Mouse (Mus musculus) urinary bladder, adult 2 months (tissue): ENCODE measurements at regions not wholly inside any gene's neighbourhood (a gene's known extent, or its start where the extent isn't known, plus 50 kb on each side); places are given as distances from the start of the nearest gene placed in this dataset.
"Not testable (repeated sequence)": the region's sequence is repeated elsewhere in the genome, so short reads cannot be mapped to it uniquely, and the experiment has no call there.

Source experiments
- DNase-seq: peaks from one replicate; pipeline ENCODE4 v3.0.0; 2022; ENCODE audit warnings: low spot score

DNA sequence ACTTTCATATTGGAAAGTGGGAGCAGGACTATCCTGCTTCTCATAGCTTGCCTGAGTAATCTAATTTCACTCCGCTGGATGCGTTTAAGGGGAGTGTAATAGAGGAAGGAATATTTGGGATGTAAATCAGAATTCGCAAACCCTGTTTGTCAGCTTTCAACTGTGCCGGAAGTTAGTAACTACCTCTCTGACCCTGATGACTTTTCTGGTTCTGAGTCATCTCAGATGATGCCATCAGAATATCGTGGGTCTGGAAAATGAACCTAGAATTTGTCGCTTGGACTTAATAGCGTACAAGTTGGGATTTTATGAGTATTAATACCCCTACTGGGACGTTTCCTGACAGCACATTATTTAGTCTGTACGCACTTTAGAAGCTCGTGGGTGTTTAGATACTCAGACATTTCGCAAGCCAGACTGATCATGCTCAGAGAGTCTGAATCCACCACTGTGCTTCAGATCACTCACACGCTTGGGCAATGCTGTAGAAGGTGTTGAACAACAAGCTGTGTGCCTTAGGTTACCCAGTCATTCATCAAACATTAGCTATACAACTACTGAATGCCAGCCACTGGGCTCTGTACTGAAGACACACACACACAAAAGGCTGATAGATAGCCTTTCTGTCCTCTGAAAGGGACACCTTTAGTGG, 131.1 kb downstream of the Phlda1 start:
- no peak for DNase-seq

DNA sequence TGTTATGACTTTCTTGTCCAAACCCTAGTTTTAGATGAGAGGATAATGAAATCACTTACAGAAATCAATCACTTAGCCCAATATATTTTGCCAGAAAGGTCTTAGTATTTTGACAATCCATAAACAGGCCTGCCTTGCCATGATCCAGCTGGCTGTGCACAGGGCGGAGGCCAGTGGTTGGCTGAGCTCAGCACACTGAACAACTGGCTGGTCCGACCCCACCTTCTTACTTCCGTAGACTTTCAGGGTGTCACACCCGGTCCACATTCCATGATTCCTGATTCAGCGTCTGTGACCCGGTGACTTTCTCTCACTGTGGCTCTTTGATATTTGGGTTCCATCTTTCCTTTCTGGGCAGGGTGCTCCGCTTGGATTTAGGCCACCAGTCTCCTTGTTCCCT, 133.8 kb downstream of the Phlda1 start:
- DNase-seq: no peak

DNA sequence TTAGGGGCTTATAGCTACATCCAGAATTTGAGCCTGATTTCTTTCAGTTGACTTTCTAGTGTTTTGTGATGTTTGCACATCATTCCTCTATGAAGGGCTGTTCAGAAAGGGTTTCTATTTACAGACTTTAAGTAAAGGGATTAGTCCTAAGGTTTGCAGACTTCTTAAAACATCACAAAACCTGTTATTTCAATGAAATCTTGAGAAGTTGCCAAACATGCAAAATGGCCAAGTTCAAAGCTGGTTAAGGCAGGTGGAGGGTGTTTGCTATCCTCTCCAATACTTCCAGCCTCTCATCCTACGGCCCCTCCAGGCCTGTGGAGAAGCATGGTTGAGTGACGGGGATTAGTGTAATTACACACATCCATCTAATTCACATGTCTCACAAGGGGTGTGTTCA, 136.6 kb downstream of the Phlda1 start:
- no peak for DNase-seq

DNA sequence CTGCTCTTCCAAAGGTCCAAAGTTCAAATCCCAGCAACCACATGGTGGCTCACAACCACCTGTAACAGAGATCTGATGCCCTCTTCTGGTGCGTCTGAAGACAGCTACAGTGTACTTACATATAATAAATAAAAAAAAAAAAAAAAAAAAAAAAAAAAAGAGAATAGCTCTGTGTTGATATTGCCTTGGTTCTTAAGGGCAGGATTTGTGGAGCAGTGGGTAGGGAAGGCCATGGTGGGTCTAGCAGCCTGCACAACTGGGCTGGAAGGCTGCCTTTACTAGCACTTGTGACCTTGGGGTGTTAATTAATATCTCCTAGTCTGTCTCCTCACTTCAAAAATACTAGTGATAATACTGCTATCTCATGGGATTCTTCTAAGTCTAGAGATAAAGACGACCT, 147.7 kb downstream of the Phlda1 start:
- DNase-seq: not testable (repeated sequence)

DNA sequence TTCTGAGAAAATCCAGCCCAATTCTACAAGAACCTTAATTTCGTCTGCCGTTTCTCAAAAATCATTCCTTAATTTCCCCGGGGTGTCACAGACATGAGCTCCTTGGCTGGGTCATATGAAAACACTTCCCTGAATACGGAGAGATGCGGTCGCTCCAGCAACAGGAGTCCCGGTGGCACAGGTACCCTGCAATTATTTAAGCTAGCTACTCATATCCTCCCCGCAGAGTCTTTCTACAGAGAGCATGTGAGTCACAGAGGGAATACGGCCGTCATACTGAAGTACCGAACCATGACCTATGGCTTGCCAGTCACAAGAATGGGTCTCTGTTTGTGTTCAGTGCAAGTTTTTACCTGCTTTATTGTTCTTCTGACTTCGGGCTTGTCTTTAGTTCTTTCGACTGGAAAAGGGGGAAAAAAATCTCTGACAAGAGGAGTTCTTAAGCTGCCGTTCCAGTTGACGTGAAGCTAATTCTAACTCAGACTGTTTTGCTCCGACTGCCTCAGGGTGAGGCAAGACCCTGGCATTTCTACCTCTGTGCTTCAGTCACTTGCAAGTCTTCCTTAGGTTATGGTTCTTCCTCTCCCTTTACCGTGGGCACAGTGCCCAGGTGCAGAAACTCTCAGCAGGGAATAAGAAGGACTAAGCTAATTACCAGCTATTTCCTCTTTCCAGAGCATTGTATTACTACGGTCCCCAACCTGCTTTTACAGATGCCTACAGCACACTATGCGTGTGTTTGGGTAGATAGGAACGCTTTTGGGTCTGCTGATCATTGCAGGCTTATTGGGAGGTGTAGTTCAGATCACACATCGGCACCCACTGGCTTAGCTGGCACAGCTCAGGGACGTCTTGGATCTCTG, 148.5 kb downstream of the Phlda1 start:
- no peak for DNase-seq

DNA sequence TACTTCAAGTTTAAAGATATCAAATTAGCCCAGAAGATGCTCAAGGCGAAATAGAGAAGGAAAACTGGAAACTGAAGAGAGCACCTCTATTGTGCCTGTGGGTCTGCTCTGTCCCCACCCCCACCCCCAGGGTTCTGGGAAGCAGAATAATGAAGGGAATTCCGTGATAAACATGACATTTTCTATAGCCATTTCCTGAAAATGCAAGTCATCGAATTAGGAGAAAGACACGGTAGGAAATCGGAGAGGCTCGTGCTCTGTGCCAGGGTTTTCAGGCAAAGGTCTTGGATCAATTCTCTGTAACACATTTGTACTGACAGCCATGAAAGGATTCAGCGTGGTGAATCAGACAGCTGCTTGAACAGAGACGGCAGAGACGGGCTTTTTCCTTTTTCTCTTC, 152.7 kb downstream of the Phlda1 start:
- DNase-seq: no peak

DNA sequence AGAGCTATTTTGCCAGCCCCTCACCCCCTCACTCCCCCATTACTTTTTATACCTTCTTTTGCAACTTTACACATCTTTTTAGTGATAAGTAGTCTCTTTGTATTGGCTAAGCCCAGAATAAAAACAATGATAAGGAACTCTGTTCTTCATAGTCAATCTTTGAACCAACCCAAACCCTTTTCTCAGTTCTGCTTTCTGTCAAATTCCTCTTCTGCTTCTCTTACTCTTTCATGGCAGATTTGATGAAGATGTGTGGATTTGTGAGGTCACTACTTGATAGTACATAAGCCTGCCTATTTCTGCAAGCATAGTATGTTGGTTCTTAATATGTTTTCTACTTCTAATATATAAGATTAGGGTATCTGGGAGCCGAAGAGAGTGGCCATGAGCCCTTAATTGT, 156.6 kb downstream of the Phlda1 start:
- DNase-seq: no peak

DNA sequence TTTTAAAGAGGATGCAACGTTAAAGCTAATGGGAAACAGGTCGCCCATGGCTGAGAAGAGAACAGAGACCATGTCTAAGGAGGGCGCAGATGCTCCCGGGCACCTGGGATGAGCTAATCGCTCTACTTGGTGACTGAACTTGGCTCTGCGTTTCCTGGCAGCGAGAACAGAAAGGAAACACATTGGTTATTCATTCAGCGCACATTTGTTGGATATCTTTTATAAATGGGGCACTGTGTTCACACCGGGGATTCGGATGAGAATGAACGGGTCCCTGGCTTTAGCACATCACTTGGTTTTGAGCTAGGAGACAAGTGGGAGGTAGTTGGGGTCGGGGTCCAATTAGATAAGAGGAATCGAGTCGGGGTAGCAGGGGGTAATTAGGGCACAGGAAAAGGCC, 159.7 kb downstream of the Phlda1 start:
- no peak for DNase-seq

DNA sequence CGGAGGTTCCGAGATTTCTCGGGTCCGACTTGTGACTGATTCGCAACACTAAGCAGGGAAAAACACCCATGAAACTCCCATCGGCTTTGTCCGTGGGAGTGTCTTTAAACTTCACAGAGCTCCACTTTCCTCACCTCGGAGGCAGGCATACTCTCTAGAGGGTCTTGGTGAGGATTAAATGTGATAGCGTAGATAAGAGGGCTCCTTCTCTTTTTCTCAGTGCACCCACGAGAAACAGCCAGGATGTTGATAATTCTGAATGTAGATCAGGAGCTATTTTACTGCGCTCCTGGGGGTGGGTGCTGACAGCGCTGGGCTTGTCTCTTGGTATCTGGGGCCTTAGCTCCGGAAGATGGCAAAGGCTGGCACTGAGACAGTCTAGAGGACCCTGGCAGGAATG, 160.9 kb downstream of the Phlda1 start:
- no peak for DNase-seq

DNA sequence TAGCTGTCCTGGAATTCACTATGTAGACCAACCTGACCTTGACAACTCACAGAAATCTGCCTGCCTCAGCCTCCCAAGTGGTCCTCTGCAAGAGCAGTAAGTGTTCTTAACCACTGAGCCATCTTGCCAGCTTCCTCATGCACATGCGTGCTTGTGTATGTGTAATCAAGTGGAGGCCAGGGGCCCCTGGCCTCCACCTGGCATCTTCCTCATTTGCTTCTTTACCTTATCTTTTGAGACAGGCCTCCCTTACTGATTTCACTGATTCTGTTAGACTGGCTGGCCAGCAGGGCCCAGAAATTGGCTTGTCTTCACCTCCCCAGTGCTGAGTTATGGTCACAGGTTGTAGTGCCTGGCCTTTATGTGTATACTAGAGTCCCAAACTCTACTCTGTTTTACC, 162.6 kb downstream of the Phlda1 start:
- DNase-seq: no peak

DNA sequence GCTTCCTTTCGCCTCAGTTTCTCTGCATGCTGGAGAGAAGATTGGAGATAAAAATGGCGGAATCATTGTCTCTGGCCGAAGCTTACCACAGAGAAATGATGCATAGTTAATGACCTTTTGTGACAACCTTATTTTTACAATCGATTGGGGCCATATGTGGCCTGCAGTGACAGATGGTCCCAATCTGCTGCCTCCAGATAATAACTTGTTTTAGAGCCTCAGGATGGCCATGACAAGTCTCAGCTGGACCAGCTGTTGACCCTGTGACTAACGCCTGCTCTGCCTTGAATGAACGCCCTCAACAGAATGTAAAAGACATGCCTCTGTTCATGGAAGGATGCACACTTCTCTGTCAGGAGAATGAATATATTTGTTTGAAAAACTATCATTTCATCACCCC, 163.6 kb downstream of the Phlda1 start:
- no peak for DNase-seq

DNA sequence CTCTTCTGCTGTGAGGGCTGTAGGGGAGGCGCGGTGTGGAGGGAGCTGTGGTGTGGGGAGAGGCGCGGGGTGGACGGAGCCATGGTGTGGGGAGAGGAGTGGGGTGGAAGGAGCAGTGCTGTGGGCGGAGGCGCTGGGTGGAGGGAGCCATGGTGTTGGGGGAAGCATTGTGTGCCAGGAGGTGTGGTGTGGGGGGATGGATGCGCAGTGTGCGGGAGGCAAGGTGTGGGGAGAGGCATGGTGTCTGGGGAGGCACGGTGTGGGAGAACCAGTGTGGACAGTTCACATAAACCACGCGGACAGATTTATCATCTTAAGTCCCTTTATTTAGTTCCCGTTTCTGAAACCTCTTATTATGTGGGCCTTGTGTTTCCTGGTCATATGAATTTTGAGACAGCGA, 164.6 kb downstream of the Phlda1 start:
- DNase-seq: no peak

DNA sequence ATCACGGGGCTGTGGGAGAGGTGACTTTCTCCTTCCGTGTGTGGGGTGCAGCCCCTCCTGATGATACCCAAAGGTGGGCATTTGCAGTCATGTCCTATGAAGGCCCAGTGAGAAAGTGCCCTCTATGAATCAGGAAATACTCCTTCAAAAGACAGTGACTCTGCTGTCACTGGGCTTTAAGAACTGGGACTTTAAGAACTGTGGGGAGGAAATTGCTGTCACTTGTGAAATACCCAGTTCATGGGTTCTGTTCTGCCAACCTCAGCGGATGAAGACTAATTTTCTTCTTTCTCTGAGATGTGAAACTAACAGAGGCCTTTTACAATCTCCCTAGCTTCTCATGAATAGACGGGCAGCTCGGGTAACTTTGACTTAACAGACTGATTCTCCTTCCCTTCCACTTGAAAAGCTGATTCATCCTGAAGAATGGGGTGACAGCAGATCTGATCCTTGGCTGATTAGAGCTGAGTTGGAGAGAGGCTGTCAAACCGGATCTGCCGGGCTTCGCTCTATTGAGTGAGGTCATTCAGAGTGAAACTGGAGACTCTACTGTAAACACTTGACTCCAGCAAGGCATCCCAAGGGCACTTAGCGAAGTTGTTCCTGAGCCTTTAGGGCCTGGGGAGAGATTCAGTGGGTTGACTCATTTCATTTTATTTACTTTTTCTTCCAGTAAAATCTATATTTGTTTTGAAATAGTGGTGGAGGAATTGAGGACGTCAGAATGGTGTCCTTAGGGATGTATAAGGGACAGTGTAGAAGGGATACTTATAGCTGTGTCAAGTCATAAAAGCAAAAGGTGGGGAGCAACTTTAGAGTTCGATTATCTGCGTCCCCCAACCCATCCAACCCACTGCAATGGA, 166.6 kb downstream of the Phlda1 start:
- no peak for DNase-seq

DNA sequence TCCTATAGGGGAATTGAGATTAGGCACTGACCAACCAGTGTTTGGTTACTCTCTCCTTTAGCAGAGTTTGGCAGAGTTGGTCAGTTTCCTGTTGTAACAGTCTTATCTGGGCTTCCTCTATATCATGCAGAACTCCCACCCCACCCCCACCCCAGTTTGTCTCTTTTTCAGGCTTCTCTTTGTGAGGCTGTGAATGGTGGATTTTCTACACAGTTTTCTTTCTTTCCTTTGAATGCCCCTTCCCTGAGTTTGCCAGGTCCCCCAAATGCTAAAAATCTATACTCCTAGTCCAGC, 167.2 kb downstream of the Phlda1 start:
- DNase-seq: no peak

DNA sequence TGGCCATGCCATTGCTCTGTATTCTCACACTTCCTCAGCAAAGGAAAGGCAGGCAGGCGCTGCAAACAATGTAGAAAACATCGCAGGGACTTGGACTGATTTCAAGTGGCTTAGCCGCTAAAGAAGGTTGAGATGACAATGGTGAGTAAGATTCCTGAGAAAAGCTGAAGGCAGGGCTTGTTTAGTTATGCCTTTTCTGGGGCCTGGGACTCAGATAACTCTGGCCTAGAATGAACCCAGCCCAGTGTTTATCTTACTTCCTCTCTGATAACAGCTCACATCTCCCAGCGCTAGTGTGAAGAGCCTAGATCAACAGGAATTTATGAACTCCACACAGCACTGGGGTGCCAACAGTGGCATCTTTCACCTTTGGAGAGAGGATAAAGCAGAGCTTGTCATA, 170.2 kb downstream of the Phlda1 start:
- DNase-seq: no peak

DNA sequence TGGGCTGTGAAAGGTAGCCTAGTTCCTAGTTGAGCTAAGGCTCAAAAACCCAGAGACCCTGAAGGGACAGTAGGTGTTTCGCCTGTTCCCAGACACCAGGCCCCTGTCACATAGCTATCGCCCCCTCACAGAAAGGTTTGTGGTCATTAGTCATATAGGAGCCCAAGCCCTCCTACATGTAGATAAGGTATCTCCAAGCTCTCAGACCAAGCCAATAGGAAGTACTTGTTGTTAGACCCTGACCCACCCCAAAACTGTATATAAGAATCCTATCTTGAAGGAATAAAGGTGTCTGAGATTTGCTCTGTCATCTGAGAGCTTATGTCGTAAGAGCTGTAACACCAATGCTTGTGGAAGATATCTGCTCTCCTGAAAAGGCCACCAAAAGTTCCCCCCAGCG, 174.8 kb downstream of the Phlda1 start:
- no peak for DNase-seq

DNA sequence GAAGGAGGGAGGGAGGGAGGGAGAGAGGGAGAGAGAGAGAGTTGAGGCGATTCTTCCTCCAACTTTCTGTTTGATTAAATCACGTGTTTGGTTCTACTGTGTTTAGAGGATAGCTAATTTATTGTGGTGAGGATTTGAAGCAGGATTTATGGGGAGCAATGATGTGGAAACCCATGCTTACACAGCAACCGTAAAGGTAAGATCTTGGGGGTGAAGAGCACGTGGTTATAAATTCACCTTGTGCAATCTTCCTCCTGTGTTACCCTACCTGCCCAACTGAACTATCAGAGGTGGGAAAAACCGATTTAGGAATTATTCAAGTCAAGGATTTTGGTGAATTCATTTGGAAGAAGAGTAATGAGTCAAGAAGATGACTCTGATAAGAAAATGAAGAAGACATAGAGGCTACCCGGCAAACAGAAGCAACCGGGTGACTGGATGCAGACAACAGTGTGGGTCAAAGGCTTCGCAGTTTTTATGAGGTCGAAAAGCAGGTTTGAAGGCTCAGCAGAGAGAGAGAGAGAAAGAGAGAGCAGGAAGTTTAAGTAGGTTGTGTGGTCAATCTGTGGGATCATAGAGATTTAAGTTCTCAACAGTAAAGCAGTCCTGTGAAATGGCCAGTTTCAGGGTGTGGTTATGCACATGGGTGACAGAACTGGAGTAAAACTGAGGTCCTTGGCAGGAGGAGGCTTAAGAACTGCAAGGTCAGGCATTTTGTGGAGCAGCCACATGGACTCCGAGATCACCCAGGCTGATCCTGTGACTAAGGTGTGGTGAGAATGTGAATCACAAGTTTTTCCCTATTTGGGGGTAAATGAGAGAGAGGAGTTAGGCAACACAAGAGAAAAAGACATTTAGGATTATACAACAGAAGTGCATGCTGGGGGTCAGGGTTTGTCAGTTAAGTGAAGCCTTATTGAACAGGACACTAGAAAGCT, 178.6 kb downstream of the Phlda1 start:
- DNase-seq: no peak

DNA sequence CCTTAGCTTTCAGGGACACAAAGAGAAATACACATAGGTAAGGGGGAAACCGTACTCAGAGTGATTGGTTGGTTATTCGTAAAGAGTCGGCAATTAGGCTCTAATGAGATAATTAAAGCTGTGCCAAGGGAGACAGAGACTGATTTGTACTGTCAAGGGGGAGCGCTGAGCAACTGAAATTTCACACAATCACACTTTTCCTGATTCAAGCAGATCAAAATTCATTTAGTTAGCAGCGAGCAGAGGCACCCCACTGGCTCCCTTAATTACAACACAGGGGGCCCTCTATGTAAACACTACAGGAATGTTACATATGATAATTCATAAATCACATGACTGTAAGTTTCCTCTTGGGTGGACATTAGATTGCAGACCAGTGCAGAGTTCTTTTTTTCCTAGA, 180.5 kb downstream of the Phlda1 start:
- DNase-seq: no peak

DNA sequence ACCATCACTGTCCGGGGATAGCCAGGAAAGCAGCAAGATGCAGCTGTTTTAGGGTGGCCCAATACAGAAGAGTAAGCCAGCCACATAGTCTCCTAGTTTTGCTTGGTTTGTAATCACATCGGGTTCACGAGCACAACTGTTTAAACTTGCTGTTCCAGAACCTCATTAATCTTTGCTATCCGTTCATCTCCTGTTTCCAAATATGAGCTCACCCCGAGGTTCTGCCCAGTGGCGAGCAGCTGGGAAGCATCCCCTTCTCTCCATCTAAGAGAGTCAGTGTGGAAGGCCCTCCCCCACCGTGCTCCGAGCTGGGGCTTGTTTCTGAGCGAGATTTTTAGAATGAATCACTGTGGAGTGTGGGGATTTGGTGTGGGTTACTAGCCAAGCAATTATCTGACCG, 183.5 kb downstream of the Phlda1 start:
- no peak for DNase-seq

DNA sequence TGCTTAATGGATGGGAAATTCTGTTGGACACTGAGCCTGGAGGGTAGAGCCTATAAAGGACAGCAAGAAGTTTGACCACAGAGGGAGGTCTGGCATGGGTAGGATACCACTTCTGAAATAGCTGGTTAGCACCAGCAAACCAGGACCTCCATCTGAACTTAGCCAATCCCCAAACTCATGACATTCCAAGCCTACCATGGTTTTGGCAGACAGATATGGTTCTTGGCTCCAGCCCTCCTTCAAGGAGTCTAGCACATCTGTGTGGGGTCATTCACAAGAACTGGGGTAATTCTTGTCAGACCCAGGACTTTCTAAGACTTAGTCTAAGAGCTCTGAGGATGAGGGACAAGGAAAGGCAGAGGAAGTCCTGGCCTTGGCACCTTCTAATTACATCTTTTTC, 187.7 kb downstream of the Phlda1 start:
- DNase-seq: no peak
